Mouse (Mus musculus) T-cell, adult 2 months (primary cell): ENCODE results near the gene Cyp2t4.

Experiments
- DNase-seq: peaks from one replicate; pipeline ENCODE4 v3.0.0; 2022; ENCODE audit warnings: low spot score

Cyp2t4 gene

GRCm38 (mm10) chr7:27184964-27185363, 31.4 kb downstream of the Cyp2t4 start:
- peak; percentile 43 for DNase-seq

DNA sequence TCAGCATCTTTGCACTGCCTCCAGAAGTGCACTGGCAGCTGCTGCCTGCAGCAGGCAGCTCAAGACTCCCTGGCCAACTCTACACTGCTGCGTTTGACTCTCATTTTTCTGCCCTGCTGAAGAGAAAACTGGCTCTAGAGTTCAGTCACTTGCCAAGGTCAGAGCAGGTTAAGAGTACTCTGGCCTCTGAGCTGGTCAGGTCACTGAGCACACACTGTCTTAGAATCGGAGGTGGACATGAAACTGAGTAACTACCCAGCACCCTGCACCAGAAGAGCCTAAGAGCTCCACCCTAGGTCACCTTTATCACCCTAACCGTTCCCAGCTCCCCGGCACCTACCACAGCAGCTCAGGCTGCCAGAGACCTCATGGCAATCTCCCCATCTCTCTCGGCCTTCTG, 32.5 kb downstream of the Cyp2t4 start:
- no peak for DNase-seq

DNA sequence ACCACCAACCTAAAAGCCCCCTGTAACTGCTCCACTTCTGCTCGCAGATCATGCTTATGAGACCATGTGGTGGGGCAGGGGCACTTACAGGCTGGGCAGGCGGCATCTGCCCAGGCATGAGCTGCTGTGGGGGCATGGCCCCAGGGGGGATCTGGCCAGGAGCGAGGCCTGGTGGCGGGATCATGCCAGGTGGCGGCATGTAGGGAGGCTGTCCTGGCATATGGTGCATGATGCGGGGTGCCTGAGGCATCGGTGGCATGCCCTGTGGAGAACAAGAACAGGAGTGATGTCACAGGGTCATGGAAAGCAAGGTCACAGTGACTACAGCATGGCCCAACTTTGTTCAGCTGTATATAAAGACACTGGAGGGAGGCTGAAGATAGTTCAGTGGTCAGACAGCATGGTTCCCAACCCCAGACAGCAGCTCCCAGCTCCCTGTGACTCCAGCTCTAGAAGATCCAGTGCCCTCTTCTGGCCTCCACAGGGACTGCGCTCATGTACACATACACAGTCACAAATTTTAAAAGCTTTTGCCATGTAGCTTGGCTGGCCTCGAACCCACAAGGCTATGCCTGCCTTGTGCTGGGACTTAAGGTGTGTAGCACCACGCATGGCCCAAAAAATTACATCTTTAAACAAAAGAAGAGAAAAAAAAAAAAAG, 35.9 kb downstream of the Cyp2t4 start:
- no peak for DNase-seq

GRCm38 (mm10) chr7:27192434-27192833, 38.9 kb downstream of the Cyp2t4 start:
- no peak for DNase-seq

GRCm38 (mm10) chr7:27193731-27194130, 40.2 kb downstream of the Cyp2t4 start:
- DNase-seq, result no peak

- DNase-seq, result peak; percentile 98
Observed at GRCm38 (mm10) chr7:27195681-27196611, 42.4 kb downstream of the Cyp2t4 start, which contains the start of the genes BC024978 and Snrpa. BC024978 (plus strand) TSS chr7:27195781. Snrpa (minus strand) TSS chr7:27196271.

DNA sequence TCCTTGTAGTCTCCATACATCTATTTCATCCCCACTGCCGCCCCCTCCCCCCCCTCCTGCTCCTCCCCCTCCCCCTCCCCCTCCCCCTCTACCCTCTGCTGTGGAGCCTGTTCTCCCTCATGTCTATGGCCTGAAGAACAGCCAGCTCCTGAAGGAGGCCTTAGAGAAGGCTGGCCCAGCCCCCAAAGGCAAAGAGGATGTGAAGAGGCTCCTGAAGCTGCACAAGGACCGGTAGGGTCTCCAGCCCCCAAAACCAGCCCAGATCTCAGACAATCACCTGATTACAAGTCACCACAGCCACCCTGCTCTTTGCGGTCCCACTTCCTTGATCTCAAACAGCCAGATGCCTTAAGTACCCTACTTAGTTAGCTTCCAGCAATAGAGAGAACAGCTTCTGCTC, 43.6 kb downstream of the Cyp2t4 start:
- DNase-seq, result no peak

DNA sequence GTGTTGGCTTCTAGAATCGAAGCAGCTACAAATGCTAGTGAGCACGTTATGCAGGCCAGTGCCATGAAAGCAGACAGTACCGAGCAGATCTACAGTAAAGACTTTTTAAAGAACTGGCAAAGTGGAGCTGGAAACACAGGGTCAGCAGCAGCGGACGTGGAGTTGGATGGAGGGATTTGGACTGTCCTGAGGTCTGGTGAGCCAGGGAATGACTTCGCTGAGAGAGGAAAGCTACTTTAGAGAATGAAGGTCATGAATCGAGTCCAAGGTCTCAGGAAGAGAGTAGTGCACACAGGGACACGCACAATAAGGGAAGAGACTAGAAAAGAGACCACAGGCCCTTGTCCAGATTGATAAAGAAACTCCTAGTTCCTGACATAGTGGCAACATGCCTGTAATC, 44.1 kb downstream of the Cyp2t4 start:
- DNase-seq, result no peak

DNA sequence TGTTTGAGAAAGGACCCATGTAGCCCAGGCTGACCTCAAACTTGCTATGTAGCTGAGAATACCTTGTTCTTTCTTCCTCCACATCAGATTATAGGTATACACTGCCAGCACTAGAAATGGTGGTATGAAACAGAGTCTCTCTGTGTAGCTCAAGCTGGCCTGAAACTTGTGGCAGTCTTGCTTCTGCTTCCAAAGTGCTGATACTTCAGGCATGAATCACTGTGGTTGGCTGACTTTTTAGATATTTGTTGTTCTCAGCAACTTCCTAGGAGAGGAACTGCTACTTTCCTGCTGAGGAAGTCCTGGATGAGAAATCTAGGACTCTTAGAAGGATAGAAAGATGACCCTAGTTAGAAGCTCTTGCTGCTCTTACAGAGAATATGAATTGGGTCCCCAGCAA, 44.8 kb downstream of the Cyp2t4 start:
- no peak for DNase-seq

DNA sequence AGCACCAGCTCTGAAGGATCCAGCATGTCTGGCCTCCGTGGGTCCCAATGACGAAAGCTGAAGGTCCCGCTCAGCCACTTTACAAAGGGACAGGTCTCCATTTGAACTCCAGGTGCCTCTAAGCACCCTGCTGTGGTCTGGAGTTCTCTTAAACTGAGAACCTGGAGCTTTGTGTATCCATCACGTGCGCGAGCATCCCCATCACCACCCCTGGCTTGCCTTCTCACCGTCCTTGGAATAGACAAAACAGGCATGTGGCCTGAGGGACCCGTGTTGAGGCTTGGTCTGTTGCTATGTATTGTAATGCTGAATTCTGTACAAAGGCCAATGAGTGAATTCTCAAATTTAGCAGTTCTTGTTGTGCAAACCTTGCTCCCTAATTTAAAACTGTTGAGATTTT, 45.3 kb downstream of the Cyp2t4 start:
- no peak for DNase-seq

- DNase-seq, result no peak
Observed at GRCm38 (mm10) chr7:27203730-27204449, 50.4 kb downstream of the Cyp2t4 start.
